Comparison of ENCODE assay signal across 16 mouse cellular contexts in genomic region chr15:21375871-21376270, GRCm38 (mm10).
"Had no signal": no experiment of that assay in that cellular context is flagged by ENCODE, and none has a peak within 500 bp of the region (broad histone marks: within the 10 kb centered on the region; RNA-seq: fewer than 3 reads in every experiment).

No protein-coding gene starts in this region.

- DNase-seq: liver, postnatal 0 days; lung, adult 2 months; lung, postnatal 14 days; lung, postnatal 36 days; right cerebral cortex, postnatal 14 days; thymus, adult 2 months; thymus, postnatal 25 days; thymus, postnatal 4 days had no signal

- H3K27ac ChIP-seq: lung, embryonic 15.5 days; macrophage; midbrain, embryonic 13.5 days; midbrain, embryonic 15.5 days; neural tube, embryonic 13.5 days; stomach, embryonic 15.5 days; stomach, postnatal 0 days had no signal

- H3K4me3 ChIP-seq: lung, embryonic 15.5 days; megakaryocyte, embryonic 14.5 days; midbrain, embryonic 13.5 days; midbrain, embryonic 15.5 days; neural tube, embryonic 13.5 days; stomach, embryonic 15.5 days had no signal
